Mouse (Mus musculus): Measurements from ENCODE around the gene Mdm2. TPM values are rescaled to one million over a fixed set of nuclear protein-coding genes. Genes with fewer than 3 reads are reported as not detected.

Gene Mdm2
- polyA plus RNA-seq, 1 experiment: 55.7 TPM

DNA sequence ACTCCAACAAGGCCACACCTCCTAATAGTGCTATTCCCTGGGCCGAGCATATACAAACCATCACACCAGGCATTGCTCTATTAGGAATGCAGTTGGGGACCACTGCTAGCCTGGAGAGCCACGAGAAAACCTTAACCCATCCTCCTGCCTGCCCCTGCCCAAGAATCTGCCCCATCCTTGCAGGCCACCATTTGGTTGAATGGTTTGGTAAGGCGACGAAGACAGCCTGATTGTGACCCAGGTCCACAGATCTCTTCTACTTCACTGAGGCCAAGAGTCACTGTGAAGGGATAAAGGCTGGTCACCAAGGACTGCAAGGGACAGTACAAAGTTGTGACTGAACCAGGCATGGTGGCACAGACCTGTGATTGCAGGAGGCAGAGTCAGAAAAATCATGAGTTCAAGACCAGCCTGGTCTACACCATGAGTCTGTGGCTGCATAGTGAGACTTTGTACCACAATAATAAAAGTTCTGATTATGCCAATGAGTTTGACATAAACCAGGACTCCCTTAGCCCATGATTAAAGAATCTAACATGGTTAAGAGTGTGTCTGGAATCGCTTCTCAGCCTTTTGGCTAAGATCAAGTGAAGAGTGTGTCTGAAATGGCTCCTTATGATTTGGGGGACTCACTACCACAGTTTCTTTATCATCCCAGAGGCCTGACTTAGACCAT is 63.9 kb downstream of the Mdm2 start:
- TF ChIP-seq POLR2A (IDR thresholded peaks at IDR 0.05; ENCODE audit: borderline replicate concordance, control insufficient read depth, low read depth, low read length) (no peak), CTCF (IDR thresholded peaks at IDR 0.05; ENCODE audit: control insufficient read depth, insufficient read depth, low read length) (no peak)
- 77% methylated on average over 5 of the region's 5 CpGs for WGBS
- Histone ChIP-seq H3K27ac (ENCODE audit: control insufficient read depth, insufficient read depth, low read depth, low read length, poor library complexity) (no peak overlapping the region), H3K4me1 (ENCODE audit: control insufficient read depth, insufficient read depth, low read length) (peaks cover 1% of the 10 kb centered on the region; the same call in 1 of the 2 replicates), H3K4me3 (replicated peaks; ENCODE audit: control insufficient read depth, low read depth, low read length) (no peak overlapping the region)

DNA sequence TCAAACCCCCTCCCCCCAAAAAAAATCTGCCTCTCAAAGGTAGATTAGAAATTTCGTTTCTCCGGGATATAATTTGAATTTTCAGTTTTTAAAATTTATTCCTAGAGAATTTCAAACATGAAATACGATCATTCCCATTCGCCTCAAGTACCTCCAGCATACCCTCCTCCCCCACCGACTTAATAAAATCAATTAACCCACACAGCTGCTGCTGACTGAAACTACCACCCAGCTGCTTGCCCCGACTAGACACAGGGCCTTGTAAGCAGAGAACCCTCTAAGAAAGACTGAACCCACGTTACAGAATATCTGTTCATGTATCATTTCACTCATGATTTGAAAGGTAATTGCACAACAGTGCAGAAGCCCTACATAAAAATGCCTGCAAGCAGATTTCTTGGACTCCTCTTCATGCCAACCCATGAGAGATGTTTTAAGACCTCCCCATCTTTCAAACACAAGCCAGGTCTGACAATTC is 65.0 kb downstream of the Mdm2 start:
- H3K4me3 ChIP-seq (replicated peaks; ENCODE audit: control insufficient read depth, low read depth, low read length): no peak overlapping the region
- H3K4me1 ChIP-seq (ENCODE audit: control insufficient read depth, insufficient read depth, low read length): peaks cover 1% of the 10 kb centered on the region; the same call in 1 of the 2 replicates
- H3K27ac ChIP-seq (ENCODE audit: control insufficient read depth, insufficient read depth, low read depth, low read length, poor library complexity): no peak overlapping the region
- WGBS: 83% methylated on average over 7 of the region's 7 CpGs
- TF ChIP-seq POLR2A (IDR thresholded peaks at IDR 0.05; ENCODE audit: borderline replicate concordance, control insufficient read depth, low read depth, low read length) (no peak), CTCF (IDR thresholded peaks at IDR 0.05; ENCODE audit: control insufficient read depth, insufficient read depth, low read length) (no peak)

DNA sequence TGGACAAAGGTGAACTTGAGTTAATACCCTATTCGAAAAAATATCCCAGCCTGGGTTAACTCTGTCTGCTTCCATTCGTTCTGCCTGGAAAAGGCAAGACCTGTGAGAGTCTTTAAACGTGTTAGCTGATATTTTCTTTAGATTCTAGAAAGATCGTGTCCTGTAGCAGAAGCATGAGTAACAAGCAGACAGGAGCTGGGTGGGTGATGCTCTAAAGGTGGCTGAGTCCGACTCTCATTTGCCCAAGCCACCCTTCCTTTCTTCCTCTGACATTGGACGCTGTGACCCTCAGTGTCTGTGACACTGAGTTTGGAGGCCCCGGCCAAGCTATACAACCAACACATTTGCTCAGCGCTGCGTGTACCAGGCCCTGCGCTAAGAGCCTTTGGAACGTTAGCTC is 65.7 kb downstream of the Mdm2 start:
- TF ChIP-seq CTCF (IDR thresholded peaks at IDR 0.05; ENCODE audit: control insufficient read depth, insufficient read depth, low read length) (no peak), POLR2A (IDR thresholded peaks at IDR 0.05; ENCODE audit: borderline replicate concordance, control insufficient read depth, low read depth, low read length) (no peak)
- H3K4me3 ChIP-seq (replicated peaks; ENCODE audit: control insufficient read depth, low read depth, low read length): no peak overlapping the region
- 86% methylated on average over 11 of the region's 11 CpGs for WGBS

DNA sequence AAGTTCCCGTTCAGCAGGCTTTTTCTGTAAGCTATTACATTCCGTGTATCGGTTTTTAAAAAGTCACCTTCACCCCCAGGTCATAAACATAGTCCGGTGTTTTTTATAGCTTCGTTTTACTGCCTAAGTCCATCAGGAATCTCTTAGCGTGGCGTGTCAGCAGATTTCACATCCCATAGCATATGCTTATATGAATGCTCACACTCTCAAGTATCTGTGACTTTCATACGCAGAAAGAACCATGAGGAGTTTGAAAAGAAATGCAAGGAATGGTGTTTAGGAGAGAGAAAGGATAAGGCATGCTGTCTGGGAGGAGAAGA is 66.2 kb downstream of the Mdm2 start:
- H3K27ac ChIP-seq (ENCODE audit: control insufficient read depth, insufficient read depth, low read depth, low read length, poor library complexity): no peak overlapping the region
- H3K4me1 ChIP-seq (ENCODE audit: control insufficient read depth, insufficient read depth, low read length): peaks cover 4% of the 10 kb centered on the region
- TF ChIP-seq CTCF (IDR thresholded peaks at IDR 0.05; ENCODE audit: control insufficient read depth, insufficient read depth, low read length) (no peak), POLR2A (IDR thresholded peaks at IDR 0.05; ENCODE audit: borderline replicate concordance, control insufficient read depth, low read depth, low read length) (no peak)
- H3K4me3 ChIP-seq (replicated peaks; ENCODE audit: control insufficient read depth, low read depth, low read length): no peak overlapping the region
- WGBS: 85% methylated on average over 8 of the region's 8 CpGs

More for the DNA sequence above, 65.7 kb downstream of the Mdm2 start:
- no peak overlapping the region for H3K27ac ChIP-seq (ENCODE audit: control insufficient read depth, insufficient read depth, low read depth, low read length, poor library complexity)
- peaks cover 4% of the 10 kb centered on the region for H3K4me1 ChIP-seq (ENCODE audit: control insufficient read depth, insufficient read depth, low read length)

DNA sequence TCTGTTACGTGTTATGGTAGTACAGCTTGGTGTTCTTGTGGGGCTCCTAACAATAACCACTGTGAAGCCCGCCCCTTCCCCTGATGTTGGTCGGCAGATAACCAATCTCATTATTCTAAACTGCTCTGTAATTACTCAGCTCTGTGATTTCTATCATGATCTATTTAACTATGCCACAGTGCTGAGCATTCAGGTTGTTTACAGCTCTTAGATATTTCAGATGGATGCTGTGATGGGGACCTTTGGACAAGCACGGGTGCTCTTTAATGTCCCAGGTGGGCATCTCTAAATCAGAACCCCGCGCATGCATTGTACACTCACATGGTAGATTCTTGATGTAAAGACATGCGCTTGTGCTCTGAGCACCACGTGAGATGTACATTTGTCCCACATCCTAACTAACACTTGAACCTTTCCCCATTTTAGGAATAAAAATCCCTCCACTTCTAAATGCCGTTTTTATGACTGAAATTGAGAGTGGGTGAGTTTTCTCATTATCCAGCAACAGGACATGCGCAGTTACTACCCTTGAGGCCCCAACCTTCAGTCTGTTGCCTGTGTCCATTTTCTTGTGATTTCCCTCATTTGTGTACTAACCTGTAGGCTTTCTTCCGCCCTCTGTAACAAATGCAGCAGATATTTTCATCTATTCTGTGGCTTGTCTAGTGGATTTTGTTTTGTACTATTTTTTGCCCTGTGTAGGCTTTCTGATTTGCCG is 66.7 kb downstream of the Mdm2 start:
- WGBS: 85% methylated on average over 12 of the region's 12 CpGs
- Histone ChIP-seq H3K4me3 (replicated peaks; ENCODE audit: control insufficient read depth, low read depth, low read length) (no peak overlapping the region), H3K27ac (ENCODE audit: control insufficient read depth, insufficient read depth, low read depth, low read length, poor library complexity) (no peak overlapping the region), H3K4me1 (ENCODE audit: control insufficient read depth, insufficient read depth, low read length) (peaks cover 4% of the 10 kb centered on the region)
- TF ChIP-seq POLR2A (IDR thresholded peaks at IDR 0.05; ENCODE audit: borderline replicate concordance, control insufficient read depth, low read depth, low read length) (no peak), CTCF (IDR thresholded peaks at IDR 0.05; ENCODE audit: control insufficient read depth, insufficient read depth, low read length) (no peak)

DNA sequence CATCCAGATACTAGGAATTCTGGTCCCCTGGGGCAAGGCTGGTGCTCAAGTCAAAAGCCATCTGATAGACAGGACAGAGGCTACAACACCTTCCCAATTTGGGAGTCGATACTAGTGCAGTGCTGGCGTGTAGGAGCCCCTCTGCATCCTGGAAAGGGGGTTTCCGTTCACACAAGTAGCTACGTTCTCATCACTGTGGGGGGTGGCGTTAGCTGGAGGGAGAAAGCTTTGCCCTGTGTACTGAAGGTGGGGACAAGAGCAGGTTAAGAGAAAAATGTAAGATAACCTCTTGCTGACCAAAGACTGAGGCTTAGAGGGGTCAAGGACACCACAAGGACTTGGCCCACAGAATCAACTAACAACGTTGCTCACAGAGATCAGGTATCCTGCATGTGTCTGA is 67.3 kb downstream of the Mdm2 start:
- no peak for TF ChIP-seq CTCF (IDR thresholded peaks at IDR 0.05; ENCODE audit: control insufficient read depth, insufficient read depth, low read length)
- TF ChIP-seq POLR2A (IDR thresholded peaks at IDR 0.05; ENCODE audit: borderline replicate concordance, control insufficient read depth, low read depth, low read length): no peak
- H3K4me3 ChIP-seq (replicated peaks; ENCODE audit: control insufficient read depth, low read depth, low read length): no peak overlapping the region
- peaks cover 4% of the 10 kb centered on the region for H3K4me1 ChIP-seq (ENCODE audit: control insufficient read depth, insufficient read depth, low read length)
- 81% methylated on average over 6 of the region's 6 CpGs for WGBS
- H3K27ac ChIP-seq (ENCODE audit: control insufficient read depth, insufficient read depth, low read depth, low read length, poor library complexity): no peak overlapping the region

DNA sequence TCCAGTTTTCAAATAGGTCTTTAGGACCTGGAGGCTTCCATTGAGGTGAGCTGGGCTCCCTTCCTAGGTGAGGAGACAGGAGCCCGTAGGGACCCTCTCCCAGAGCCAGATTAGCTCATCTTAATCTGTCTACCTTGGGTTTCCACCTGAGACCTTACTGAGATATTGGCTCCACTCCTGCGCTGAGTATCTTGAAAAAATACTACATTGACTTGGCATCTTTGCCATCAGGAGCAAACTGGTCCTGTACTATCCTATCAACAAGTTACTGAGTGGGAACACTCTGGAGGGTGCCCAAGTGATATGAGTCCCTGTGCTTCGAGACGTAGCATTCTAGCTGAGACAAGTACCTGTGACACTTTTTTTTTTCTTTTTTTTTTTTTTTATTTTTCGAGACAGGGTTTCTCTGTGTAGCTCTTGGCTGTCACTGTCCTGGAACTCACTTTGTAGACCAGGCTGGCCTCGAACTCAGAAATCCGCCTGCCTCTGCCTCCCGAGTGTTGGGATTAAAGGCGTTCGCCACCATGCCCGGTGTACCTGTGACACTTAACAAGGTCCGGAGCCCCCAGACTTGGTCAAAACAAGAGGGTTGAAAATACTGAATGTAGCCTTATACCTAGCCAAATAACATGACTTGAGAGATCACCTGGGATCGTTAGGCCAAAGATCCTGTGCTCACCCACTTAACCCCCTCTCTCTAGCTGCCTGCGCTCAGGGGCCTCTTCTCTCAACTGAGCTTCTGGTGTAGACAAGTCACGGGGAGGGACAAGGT is 67.9 kb downstream of the Mdm2 start:
- 82% methylated on average over 15 of the region's 15 CpGs for WGBS
- Histone ChIP-seq H3K4me3 (replicated peaks; ENCODE audit: control insufficient read depth, low read depth, low read length) (no peak overlapping the region), H3K27ac (ENCODE audit: control insufficient read depth, insufficient read depth, low read depth, low read length, poor library complexity) (no peak overlapping the region), H3K4me1 (ENCODE audit: control insufficient read depth, insufficient read depth, low read length) (peaks cover 4% of the 10 kb centered on the region)
- TF ChIP-seq CTCF (IDR thresholded peaks at IDR 0.05; ENCODE audit: control insufficient read depth, insufficient read depth, low read length): no peak
- no peak for TF ChIP-seq POLR2A (IDR thresholded peaks at IDR 0.05; ENCODE audit: borderline replicate concordance, control insufficient read depth, low read depth, low read length)

DNA sequence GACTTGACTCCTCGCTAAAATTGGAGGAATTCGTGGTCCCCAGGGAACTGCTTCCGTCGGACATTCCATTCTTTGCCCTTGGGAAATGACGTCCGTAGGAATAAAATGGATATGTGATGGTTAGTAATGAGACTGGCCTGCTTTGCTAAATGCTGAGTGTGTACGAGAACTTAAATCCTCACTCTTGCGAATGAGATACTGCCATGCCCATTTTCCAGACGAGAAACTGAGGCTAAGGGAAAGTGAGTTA is 68.4 kb downstream of the Mdm2 start:
- 85% methylated on average over 9 of the region's 9 CpGs for WGBS
- no peak overlapping the region for H3K27ac ChIP-seq (ENCODE audit: control insufficient read depth, insufficient read depth, low read depth, low read length, poor library complexity)
- peaks cover 4% of the 10 kb centered on the region for H3K4me1 ChIP-seq (ENCODE audit: control insufficient read depth, insufficient read depth, low read length)
- H3K4me3 ChIP-seq (replicated peaks; ENCODE audit: control insufficient read depth, low read depth, low read length): no peak overlapping the region
- TF ChIP-seq POLR2A (IDR thresholded peaks at IDR 0.05; ENCODE audit: borderline replicate concordance, control insufficient read depth, low read depth, low read length): no peak
- TF ChIP-seq CTCF (IDR thresholded peaks at IDR 0.05; ENCODE audit: control insufficient read depth, insufficient read depth, low read length): no peak
